Mouse (Mus musculus) neural tube, embryonic 11.5 days (tissue): ENCODE data around the gene Smyd2. TPM values are rescaled to one million over a fixed set of nuclear protein-coding genes. Genes with fewer than 3 reads are reported as not detected.

ENCODE experiments used
- ATAC-seq: fragments of 200-750 bp; cut with Nextera tagmentation; 2 replicates; pipeline ENCODE4 v1.8.0; 2017; ENCODE audit warnings: moderate number of reproducible peaks, mild to moderate bottlenecking, moderate TSS enrichment, moderate library complexity; ENCODE audit not compliant: insufficient read depth, low FRiP score, low TSS enrichment
- DNase-seq: peaks from one replicate; pipeline ENCODE4 v3.0.0-alpha.2; 2015; ENCODE audit warnings: low spot score
- H3K27ac ChIP-seq: fragments of 300-500 bp; sonication (generic); 2 replicates; pipeline ENCODE4 v1.5.1; 2014; ENCODE audit warnings: low read depth, mild to moderate bottlenecking, low read length
- H3K27me3 ChIP-seq: fragments of 300-500 bp; sonication (generic); 2 replicates; pipeline ENCODE4 v1.6.1; 2014; ENCODE audit warnings: mild to moderate bottlenecking, low read length, mixed read lengths; ENCODE audit not compliant: control insufficient read depth, insufficient read depth
- H3K36me3 ChIP-seq: fragments of 300-500 bp; sonication (generic); 2 replicates; pipeline ENCODE4 v1.6.1; 2014; ENCODE audit warnings: mild to moderate bottlenecking, low read length, moderate library complexity, mixed read lengths; ENCODE audit not compliant: control insufficient read depth, insufficient read depth
- H3K4me1 ChIP-seq: fragments of 300-500 bp; sonication (generic); 2 replicates; pipeline ENCODE4 v1.6.1; 2014; ENCODE audit warnings: low read length, mixed read lengths; ENCODE audit not compliant: control insufficient read depth, insufficient read depth
- H3K4me2 ChIP-seq: fragments of 300-500 bp; sonication (generic); 2 replicates; pipeline ENCODE4 v1.6.1; 2014; ENCODE audit warnings: low read depth, mild to moderate bottlenecking, moderate library complexity
- H3K4me3 ChIP-seq: fragments of 300-500 bp; sonication (generic); 2 replicates; pipeline ENCODE4 v1.5.1; 2014; ENCODE audit warnings: low read depth, low read length
- H3K9ac ChIP-seq: fragments of 300-500 bp; sonication (generic); 2 replicates; pipeline ENCODE4 v1.6.1; 2014; ENCODE audit warnings: mild to moderate bottlenecking, low read length
- H3K9me3 ChIP-seq: fragments of 300-500 bp; sonication (generic); 2 replicates; pipeline ENCODE4 v1.6.1; 2016; ENCODE audit warnings: low read length; ENCODE audit not compliant: control insufficient read depth
- WGBS: fragments of 180-500 bp; shearing (Covaris S2); extraction: QIAGEN DNeasy Blood & Tissue Kit; methylation state at CpG from one replicate; pipeline ENCODE4 v1.1.7; 2014; 5-methylcytosine and 5-hydroxymethylcytosine counted together
- polyA plus RNA-seq: library from polyadenylated mRNA; unstranded; fragments of >200 nt; fragmentation: Nextera tagmentation; extraction: Ambion mirVana; gene quantifications from 2 replicates; pipeline ENCODE4 v1.2.1, GENCODE M21; 2014

Gene Smyd2
- polyA plus RNA-seq, 1 experiment from 2014 or later, result 64.1 TPM

DNA sequence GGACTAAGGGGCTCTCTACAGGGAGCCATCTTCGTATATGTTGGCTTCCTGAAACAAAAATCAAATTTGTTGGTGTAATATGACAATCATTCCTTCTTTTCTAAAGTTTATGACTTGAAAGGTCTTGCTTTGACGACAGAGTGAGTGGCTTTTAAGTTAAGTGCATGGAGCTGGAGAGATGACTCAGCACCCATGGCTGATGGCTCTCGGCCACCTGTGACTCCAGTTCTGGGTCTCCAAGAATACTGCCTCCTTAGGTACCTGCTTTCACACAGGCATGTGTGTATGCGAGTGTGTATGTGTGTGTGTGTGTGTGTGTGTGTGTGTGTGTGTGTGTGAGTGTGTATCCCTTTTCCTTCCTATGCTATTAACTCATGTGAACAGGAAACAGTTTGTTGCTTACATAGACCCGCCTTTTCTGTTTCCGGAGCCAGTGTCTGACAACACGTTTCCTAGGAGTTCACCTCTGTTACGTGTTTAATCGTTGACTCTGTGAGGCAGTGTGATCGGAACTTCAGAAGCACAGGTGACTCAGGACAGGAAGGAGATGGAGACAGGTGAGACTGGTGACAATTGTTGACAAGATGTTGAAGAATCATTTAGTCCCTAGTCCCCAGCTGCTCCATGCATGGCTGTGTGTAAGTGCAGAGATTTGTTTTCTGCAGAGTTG is 14.4 kb upstream of the Smyd2 start:
- Histone ChIP-seq H3K9ac (no peak overlapping the region), H3K27me3 (no peaks in the 10 kb centered on the region), H3K4me1 (no peaks in the 10 kb centered on the region), H3K4me3 (no peak overlapping the region), H3K9me3 (no peaks in the 10 kb centered on the region), H3K36me3 (no peaks in the 10 kb centered on the region), H3K27ac (no peak overlapping the region), H3K4me2 (no peak overlapping the region)
- no peak for DNase-seq
- ATAC-seq, result no peak
- WGBS, result 82% methylated on average over 10 of the region's 10 CpGs

DNA sequence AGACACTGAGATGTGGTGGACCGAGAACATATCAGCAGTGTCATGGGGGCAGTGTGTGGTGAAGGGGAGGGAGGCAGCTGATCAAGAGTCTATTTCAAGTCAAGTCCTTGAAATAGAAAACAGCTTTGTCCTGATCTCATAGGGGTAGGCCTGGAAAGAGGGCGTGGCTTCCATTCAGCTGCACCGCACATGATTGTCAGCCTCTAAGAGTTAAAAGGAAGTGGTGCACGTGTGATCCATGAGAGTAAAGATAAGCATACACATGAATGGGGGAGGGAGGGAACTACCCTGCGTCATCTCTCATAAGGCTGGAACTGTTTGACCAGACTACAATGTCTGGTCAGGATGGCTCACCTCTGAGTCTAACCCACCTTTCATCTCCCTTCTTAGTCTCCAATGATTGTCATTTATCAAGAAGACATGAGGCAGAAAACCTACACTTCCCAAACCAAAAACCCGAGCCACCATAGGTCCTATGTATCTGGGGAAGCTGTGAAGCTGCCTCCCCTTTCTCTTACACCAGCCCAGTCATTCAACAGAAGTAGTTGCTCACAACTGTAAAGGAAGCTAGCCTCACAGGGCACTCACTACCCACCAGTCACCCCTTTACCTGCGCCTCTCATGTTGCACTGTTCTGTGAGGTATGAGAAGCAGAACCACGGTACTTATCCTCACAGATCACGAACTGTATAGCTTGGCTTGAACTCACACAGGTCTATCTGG is 11.5 kb upstream of the Smyd2 start:
- Histone ChIP-seq H3K9me3 (no peaks in the 10 kb centered on the region), H3K4me1 (no peaks in the 10 kb centered on the region), H3K27ac (no peak overlapping the region), H3K36me3 (no peaks in the 10 kb centered on the region), H3K27me3 (no peaks in the 10 kb centered on the region), H3K4me3 (no peak overlapping the region), H3K4me2 (no peak overlapping the region), H3K9ac (no peak overlapping the region)
- 79% methylated on average over 9 of the region's 9 CpGs for WGBS
- DNase-seq, result no peak
- ATAC-seq, result no peak

GRCm38 (mm10) chr1:189932976-189933375 is 10.8 kb upstream of the Smyd2 start:
- Histone ChIP-seq H3K4me3 (no peak overlapping the region), H3K9me3 (no peaks in the 10 kb centered on the region), H3K4me1 (no peaks in the 10 kb centered on the region), H3K36me3 (no peaks in the 10 kb centered on the region), H3K27ac (no peak overlapping the region), H3K4me2 (no peak overlapping the region), H3K27me3 (no peaks in the 10 kb centered on the region), H3K9ac (no peak overlapping the region)
- DNase-seq (no peak), ATAC-seq (no peak)
- WGBS, result 64% methylated on average over 7 of the region's 7 CpGs

- ATAC-seq (no peak), DNase-seq (no peak)
- H3K36me3 ChIP-seq, result no peaks in the 10 kb centered on the region
- H3K4me1 ChIP-seq, result no peaks in the 10 kb centered on the region
- 32% methylated on average over 12 of the region's 12 CpGs for WGBS
- H3K9me3 ChIP-seq, result no peaks in the 10 kb centered on the region
- no peak overlapping the region for H3K27ac ChIP-seq
- H3K9ac ChIP-seq, result no peak overlapping the region
- H3K4me3 ChIP-seq, result no peak overlapping the region
- H3K27me3 ChIP-seq, result no peaks in the 10 kb centered on the region
- H3K4me2 ChIP-seq, result no peak overlapping the region
Measured at GRCm38 (mm10) chr1:189932190-189932589, 10.0 kb upstream of the Smyd2 start.

GRCm38 (mm10) chr1:189929896-189930295 is 7.7 kb upstream of the Smyd2 start:
- Histone ChIP-seq H3K4me2 (no peak overlapping the region), H3K27ac (no peak overlapping the region), H3K27me3 (no peaks in the 10 kb centered on the region), H3K4me1 (no peaks in the 10 kb centered on the region), H3K4me3 (no peak overlapping the region), H3K36me3 (no peaks in the 10 kb centered on the region), H3K9me3 (no peaks in the 10 kb centered on the region), H3K9ac (no peak overlapping the region)
- DNase-seq (no peak), ATAC-seq (no peak)
- 45% methylated on average over 4 of the region's 4 CpGs for WGBS

DNA sequence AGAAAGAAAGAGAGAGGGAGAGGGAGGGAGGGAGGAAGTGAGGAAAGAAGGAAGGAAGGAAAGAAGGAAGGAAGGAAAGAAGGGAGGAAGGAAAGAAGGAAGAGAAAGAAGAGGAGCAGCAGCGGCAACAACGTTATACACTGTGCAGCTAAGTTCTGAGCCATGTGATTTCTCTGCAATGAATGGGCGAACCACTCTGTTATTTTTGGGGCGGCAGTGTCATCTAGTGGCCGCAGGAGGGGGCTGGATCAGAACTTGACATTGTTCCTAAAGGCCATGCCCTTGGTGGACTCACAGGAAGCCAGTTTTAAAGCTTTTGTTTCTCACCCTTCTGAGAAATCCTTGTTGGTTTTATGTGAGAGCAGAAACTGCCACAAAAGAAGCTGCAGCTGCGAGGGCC is 5.5 kb upstream of the Smyd2 start:
- no peak overlapping the region for H3K9ac ChIP-seq
- WGBS, result 4% methylated on average over 6 of the region's 6 CpGs
- ATAC-seq (peak; percentile 63), DNase-seq (peak; percentile 69)
- H3K9me3 ChIP-seq, result no peaks in the 10 kb centered on the region
- H3K27ac ChIP-seq, result no peak overlapping the region
- 0 out of 2 replicates have a peak, but pooled peaks cover 2% of the 10 kb centered on the region for H3K27me3 ChIP-seq
- H3K36me3 ChIP-seq, result no peaks in the 10 kb centered on the region
- no peaks in the 10 kb centered on the region for H3K4me1 ChIP-seq
- H3K4me3 ChIP-seq, result no peak overlapping the region
- no peak overlapping the region for H3K4me2 ChIP-seq

GRCm38 (mm10) chr1:189926279-189926678 is 4.1 kb upstream of the Smyd2 start:
- Histone ChIP-seq H3K4me1 (peaks cover 2% of the 10 kb centered on the region; the same call in 1 of the 2 replicates), H3K27ac (no peak overlapping the region), H3K27me3 (0 out of 2 replicates have a peak, but pooled peaks cover 2% of the 10 kb centered on the region), H3K9ac (no peak overlapping the region), H3K4me3 (no peak overlapping the region), H3K4me2 (no peak overlapping the region), H3K9me3 (no peaks in the 10 kb centered on the region), H3K36me3 (no peaks in the 10 kb centered on the region)
- WGBS, result 66% methylated on average over 8 of the region's 8 CpGs
- DNase-seq, result no peak
- no peak for ATAC-seq

- H3K9ac ChIP-seq, result no peak overlapping the region
- H3K27me3 ChIP-seq, result 0 out of 2 replicates have a peak, but pooled peaks cover 2% of the 10 kb centered on the region
- H3K36me3 ChIP-seq, result no peaks in the 10 kb centered on the region
- no peaks in the 10 kb centered on the region for H3K9me3 ChIP-seq
- peaks cover 8% of the 10 kb centered on the region; the same call in 1 of the 2 replicates for H3K4me1 ChIP-seq
- no peak overlapping the region for H3K4me3 ChIP-seq
- H3K4me2 ChIP-seq, result no peak overlapping the region
- DNase-seq (no peak), ATAC-seq (no peak)
- H3K27ac ChIP-seq, result no peak overlapping the region
- 81% methylated on average over 22 of the region's 22 CpGs for WGBS
Measured at GRCm38 (mm10) chr1:189923871-189924568, 1.9 kb upstream of the Smyd2 start.
